Mouse (Mus musculus) CH12.LX (cell line): ENCODE data around the gene Bad. TPM values are rescaled to one million over a fixed set of nuclear protein-coding genes. Genes with fewer than 3 reads are reported as not detected.

Experiments used
- DNase-seq: peaks from one replicate; pipeline ENCODE4 v3.0.0-alpha.2; 2013; ENCODE audit errors: extremely low read depth
- H3K27ac ChIP-seq: 2 replicates; pipeline ENCODE4 v1.5.1; 2012; ENCODE audit warnings: low read depth, mild to moderate bottlenecking, control low read depth, moderate library complexity; ENCODE audit not compliant: insufficient read depth
- H3K27me3 ChIP-seq: replicated peaks from 2 replicates; pipeline ENCODE3; 2012; ENCODE audit warnings: inconsistent platforms
- H3K36me3 ChIP-seq, 2 experiments: replicated peaks in 1 of 2; 2 replicates each; pipeline versions ENCODE3 to v1.6.1; 2012; ENCODE audit warnings: inconsistent platforms in 1 of 2, low read length in 1 of 2, mild to moderate bottlenecking in 1 of 2, mixed read lengths in 1 of 2, moderate library complexity in 1 of 2; ENCODE audit not compliant: control insufficient read depth in 1 of 2, insufficient read depth in 1 of 2
- H3K4me1 ChIP-seq, 2 experiments: 2 replicates each; pipeline ENCODE4 v1.6.1; 2012; ENCODE audit warnings: inconsistent platforms in 1 of 2, moderate library complexity in 1 of 2; ENCODE audit not compliant: insufficient read depth in 2 of 2, control insufficient read depth in 1 of 2
- H3K4me2 ChIP-seq: 2 replicates; pipeline ENCODE4 v1.6.1; 2012; ENCODE audit warnings: low read depth, mild to moderate bottlenecking, control low read depth; ENCODE audit not compliant: poor library complexity, insufficient read depth, severe bottlenecking
- H3K4me3 ChIP-seq, 3 experiments: fragments of 150-350 bp in 1 of 3; sonication (generic) in 1 of 3; replicated peaks in 1 of 3; 2 replicates each; pipeline versions ENCODE3 to v1.5.1; 2011 to 2012; ENCODE audit warnings: low read depth in 2 of 3, low read length in 2 of 3, mild to moderate bottlenecking in 2 of 3, moderate library complexity in 2 of 3, control low read depth in 1 of 3, improper control_type of control experiment in 1 of 3, inconsistent platforms in 1 of 3, mixed read lengths in 1 of 3; ENCODE audit not compliant: poor library complexity in 1 of 3
- H3K79me2 ChIP-seq: replicated peaks from 2 replicates; pipeline ENCODE4 v1.6.1; 2012; ENCODE audit warnings: mild to moderate bottlenecking, moderate library complexity; ENCODE audit not compliant: control insufficient read depth, poor library complexity, insufficient read depth, severe bottlenecking; ENCODE audit errors: extremely low read depth
- H3K9ac ChIP-seq: 2 replicates; pipeline ENCODE4 v1.6.1; 2012; ENCODE audit warnings: low read depth, mild to moderate bottlenecking, control low read depth, moderate library complexity; ENCODE audit not compliant: insufficient read depth
- H3K9me3 ChIP-seq: replicated peaks from 2 replicates; pipeline ENCODE3; 2012; ENCODE audit warnings: low read length, inconsistent platforms, mixed read lengths
- CHD2 ChIP-seq: IDR thresholded peaks from 2 replicates; pipeline ENCODE4 v1.6.1; 2011; ENCODE audit warnings: low read length, improper control_type of control experiment
- GABPA ChIP-seq: IDR thresholded peaks from 2 replicates; pipeline ENCODE4 v1.6.1; 2012; ENCODE audit warnings: low read depth, low read length, improper control_type of control experiment, inconsistent platforms; ENCODE audit not compliant: insufficient replicate concordance
- NRF1 ChIP-seq: IDR thresholded peaks from 2 replicates; pipeline ENCODE4 v1.6.1; 2014; ENCODE audit warnings: low read depth, mild to moderate bottlenecking, inconsistent platforms, low read length, improper control_type of control experiment, moderate library complexity
- POLR2AphosphoS2 ChIP-seq: IDR thresholded peaks from 2 replicates; pipeline ENCODE4 v1.6.1; 2011; ENCODE audit warnings: low read depth, low read length, improper control_type of control experiment
- RAD21 ChIP-seq: IDR thresholded peaks from 2 replicates; pipeline ENCODE4 v1.6.1; 2011; ENCODE audit warnings: low read depth, mild to moderate bottlenecking, low read length, improper control_type of control experiment, moderate library complexity
- UBTF ChIP-seq: IDR thresholded peaks from 2 replicates; pipeline ENCODE4 v1.6.1; 2012; ENCODE audit warnings: low read depth, mild to moderate bottlenecking, inconsistent platforms, low read length, improper control_type of control experiment, moderate library complexity
- USF2 ChIP-seq: conservative IDR thresholded peaks from 2 replicates; pipeline ENCODE4 v1.6.1; 2011; ENCODE audit warnings: low read depth, low read length, improper control_type of control experiment
- dilution Hi-C: fragments of 300-500 bp; cut with MboI; formaldehyde crosslinking; loops from 2 replicates; pipeline ENCODE4 v1.14.3; 2020; ENCODE audit warnings: low sequenced_read_pairs; ENCODE audit not compliant: extremely low pct_unique_long_range_greater_than_20kb, extremely low pct_ligation_motif_present
- in situ Hi-C: fragments of 300-500 bp; cut with MboI; formaldehyde crosslinking; loops from 3 replicates; pipeline ENCODE4 v1.14.3; 2019; ENCODE audit warnings: low sequenced_read_pairs, low pct_ligation_motif_present, low pct_unique_long_range_greater_than_20kb, mixed read lengths
- polyA plus RNA-seq: library from polyadenylated mRNA; unstranded; fragments of >175 nt; gene quantifications from 2 replicates; pipeline ENCODE4 v1.2.1, GENCODE M21; 2012; ENCODE audit warnings: low read depth; ENCODE audit not compliant: insufficient read length
- total RNA-seq, 2 experiments: library from RNA; depleted of rRNA; stranded (reverse); fragments of 300-350 nt in 1 of 2; fragments of >200 nt in 1 of 2; gene quantifications; 2 replicates each; pipeline ENCODE4 v1.2.3; 2012 to 2014

The Bad gene
- total and polyA plus RNA-seq, 3 experiments = 27.7 to 38.0 (median 33.3) TPM

GRCm38 (mm10) chr19:6925307-6925573 is 16.4 kb upstream of the Bad start, which contains the start of gene Catsperz:
Gene Catsperz (minus strand): TSS chr19:6925380.
- Histone ChIP-seq H3K9ac (no peak within 1 kb of the TSS), H3K79me2 (0 out of 2 replicates have a peak, but pooled peaks cover 3% of the 10 kb centered on the region), H3K27ac (no peak within 1 kb of the TSS), H3K4me2 (peak within 1 kb of the TSS; percentile 58), H3K36me3 (peaks cover 0 to under 1% of the 10 kb centered on the region in 2 experiments), H3K27me3 (peaks cover 3% of the 10 kb centered on the region), H3K4me3 (no peak within 1 kb of the TSS), H3K9me3 (no peaks in the 10 kb centered on the region), H3K4me1 (peaks cover 6 to 20% of the 10 kb centered on the region in 2 experiments)
- TF ChIP-seq UBTF (no peak), CHD2 (no peak)
- in situ Hi-C loops = no loop called here
- dilution Hi-C loops = no loop called here
- DNase-seq = no peak

GRCm38 (mm10) chr19:6925611-6926329 is 15.9 kb upstream of the Bad start:
- no peak for DNase-seq
- Histone ChIP-seq H3K4me1 (peaks cover 3 to 15% of the 10 kb centered on the region in 2 experiments), H3K27me3 (peaks cover 3% of the 10 kb centered on the region), H3K79me2 (0 out of 2 replicates have a peak, but pooled peaks cover 2% of the 10 kb centered on the region)
- TF ChIP-seq USF2 (no peak), NRF1 (no peak), POLR2AphosphoS2 (no peak), RAD21 (no peak)
- TF ChIP-seq, all 38 proteins: peak for 0
- in situ Hi-C loops (no loop called here), dilution Hi-C loops (no loop called here)
- H3K9me3 ChIP-seq = no peaks in the 10 kb centered on the region
- H3K36me3 ChIP-seq = no peaks in the 10 kb centered on the region
- no peak overlapping the region for H3K9ac ChIP-seq
- H3K4me2 ChIP-seq = no peak overlapping the region
- H3K4me3 ChIP-seq = no peak overlapping the region
- no peak overlapping the region for H3K27ac ChIP-seq

GRCm38 (mm10) chr19:6926559-6927255 is 15.0 kb upstream of the Bad start:
- dilution Hi-C loops (no loop called here), in situ Hi-C loops (no loop called here)
- no peaks in the 10 kb centered on the region for H3K36me3 ChIP-seq
- no peak overlapping the region for H3K4me3 ChIP-seq
- peaks cover 3% of the 10 kb centered on the region for H3K27me3 ChIP-seq
- H3K4me1 ChIP-seq = peaks cover 3 to 15% of the 10 kb centered on the region in 2 experiments
- no peak overlapping the region for H3K27ac ChIP-seq
- no peaks in the 10 kb centered on the region for H3K9me3 ChIP-seq
- no peak overlapping the region for H3K4me2 ChIP-seq
- TF ChIP-seq GABPA = no peak
- no peak for TF ChIP-seq CHD2
- TF ChIP-seq POLR2AphosphoS2 = no peak
- H3K9ac ChIP-seq = no peak overlapping the region
- no peaks in the 10 kb centered on the region for H3K79me2 ChIP-seq
- DNase-seq = no peak
